Mouse (Mus musculus): ENCODE results near the gene Gm3336. TPM values are rescaled to one million over a fixed set of nuclear protein-coding genes. Genes with fewer than 3 reads are reported as not detected.

Gm3336 gene
- polyA plus RNA-seq, 1 experiment: 0.61 TPM

DNA sequence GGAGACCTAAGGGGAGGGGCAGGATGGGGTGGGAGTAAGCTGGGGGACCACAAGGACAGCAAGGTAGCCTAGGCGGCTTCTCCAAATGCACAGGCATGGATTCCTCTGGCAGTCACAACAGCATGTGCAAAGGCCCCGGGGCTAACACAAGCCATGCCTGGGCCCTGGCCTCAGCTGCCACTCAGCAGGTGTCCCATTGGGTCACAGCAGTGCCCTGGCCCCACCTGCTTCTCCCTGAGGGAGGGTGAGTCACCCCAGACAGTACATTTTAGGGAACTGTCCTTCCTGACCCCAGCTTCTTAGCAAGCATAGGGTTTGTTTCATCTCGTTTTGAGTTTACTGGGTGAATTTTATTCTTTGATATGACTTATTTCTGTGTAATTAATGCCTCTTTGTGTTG is 35.7 kb upstream of the Gm3336 start:
- no peak for DNase-seq
- TF ChIP-seq POLR2A (IDR thresholded peaks at IDR 0.05; ENCODE audit: low read depth, low read length) (no peak), CTCF (conservative IDR thresholded peaks at IDR 0.05; ENCODE audit: insufficient read depth, insufficient read length, low read depth, low read length) (no peak)
- Histone ChIP-seq H3K36me3 (ENCODE audit: control insufficient read depth, insufficient read depth, low read length) (no peaks in the 10 kb centered on the region), H3K27me3 (replicated peaks; ENCODE audit: control insufficient read depth, insufficient read depth, low read length) (no peaks in the 10 kb centered on the region), H3K4me1 (ENCODE audit: control insufficient read depth, insufficient read depth, low read length) (peaks cover 28% of the 10 kb centered on the region), H3K4me3 (ENCODE audit: insufficient read depth, low read depth, low read length) (no peak overlapping the region), H3K27ac (ENCODE audit: insufficient read depth, low read depth, low read length) (no peak overlapping the region)
- WGBS: 81% methylated on average over 3 of the region's 3 CpGs

DNA sequence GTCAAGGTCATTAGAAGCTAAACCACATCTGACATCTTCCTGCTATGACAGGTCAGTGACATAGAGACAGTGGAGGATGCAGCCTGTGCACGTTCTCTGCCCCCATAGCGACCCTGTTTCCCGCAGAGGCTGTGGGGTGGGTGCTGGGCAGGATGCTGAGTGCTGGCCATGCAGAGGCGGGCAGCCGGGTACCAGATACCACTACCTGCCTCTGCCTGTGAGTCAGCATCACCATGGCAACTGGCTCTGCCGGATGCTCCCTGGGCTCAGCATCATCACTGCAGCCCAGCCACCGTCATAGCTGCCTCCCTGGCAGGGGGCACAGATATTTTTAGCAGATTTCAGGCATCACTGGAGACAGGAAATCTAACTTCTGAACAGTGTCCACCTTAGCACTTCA is 34.1 kb upstream of the Gm3336 start:
- no peak for TF ChIP-seq CTCF (conservative IDR thresholded peaks at IDR 0.05; ENCODE audit: insufficient read depth, insufficient read length, low read depth, low read length)
- TF ChIP-seq POLR2A (IDR thresholded peaks at IDR 0.05; ENCODE audit: low read depth, low read length): no peak

DNA sequence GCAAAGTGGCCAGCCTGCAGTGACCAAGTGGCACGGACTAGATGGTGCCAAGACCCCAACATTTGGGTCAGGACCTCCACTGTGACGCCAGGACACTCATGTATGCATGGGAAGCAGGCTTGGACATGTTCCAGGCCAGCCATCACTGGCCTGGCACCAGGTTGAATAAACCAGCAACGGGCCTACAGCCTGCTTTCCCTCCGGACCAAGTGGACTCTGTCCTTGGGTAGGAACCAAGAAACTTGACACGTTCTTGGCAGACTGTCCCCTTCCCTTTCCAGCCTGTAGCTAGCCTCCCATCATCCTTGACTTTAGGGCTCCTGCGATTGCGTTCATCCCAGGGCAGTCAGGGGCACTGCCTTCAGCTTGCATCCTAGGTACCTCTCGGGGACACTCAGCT is 30.8 kb upstream of the Gm3336 start:
- TF ChIP-seq POLR2A (IDR thresholded peaks at IDR 0.05; ENCODE audit: low read depth, low read length) (no peak), CTCF (conservative IDR thresholded peaks at IDR 0.05; ENCODE audit: insufficient read depth, insufficient read length, low read depth, low read length) (no peak)
- 20% methylated on average over 8 of the region's 8 CpGs for WGBS

More for the DNA sequence above, 34.1 kb upstream of the Gm3336 start:
- Histone ChIP-seq H3K4me1 (ENCODE audit: control insufficient read depth, insufficient read depth, low read length) (peaks cover 26% of the 10 kb centered on the region), H3K27me3 (replicated peaks; ENCODE audit: control insufficient read depth, insufficient read depth, low read length) (no peaks in the 10 kb centered on the region), H3K36me3 (ENCODE audit: control insufficient read depth, insufficient read depth, low read length) (no peaks in the 10 kb centered on the region), H3K4me3 (ENCODE audit: insufficient read depth, low read depth, low read length) (no peak overlapping the region), H3K27ac (ENCODE audit: insufficient read depth, low read depth, low read length) (no peak overlapping the region)
- WGBS: 60% methylated on average over 7 of the region's 7 CpGs
- no peak for DNase-seq

DNA sequence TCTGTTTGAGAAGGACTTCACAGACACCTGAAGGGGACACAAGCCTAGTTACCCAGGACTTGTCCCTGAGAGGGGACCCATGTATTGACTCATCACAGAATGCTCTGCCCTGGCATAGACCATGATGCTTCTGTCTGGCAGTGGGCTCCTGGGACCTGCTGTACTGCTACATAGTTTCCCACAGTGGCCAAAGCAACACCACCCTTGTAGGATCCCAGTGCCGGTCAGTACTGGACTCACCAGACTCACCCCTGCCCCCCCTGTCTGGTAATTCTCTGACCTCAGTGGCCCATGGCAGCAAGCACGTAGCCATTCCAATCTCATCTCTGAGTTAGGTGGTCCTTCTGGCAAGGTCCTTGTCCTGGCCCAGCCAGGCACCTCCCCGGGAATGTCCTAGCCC is 30.2 kb upstream of the Gm3336 start:
- 71% methylated on average over 3 of the region's 3 CpGs for WGBS
- DNase-seq: no peak
- peaks cover 21% of the 10 kb centered on the region for H3K4me1 ChIP-seq (ENCODE audit: control insufficient read depth, insufficient read depth, low read length)

More for the DNA sequence above, 30.8 kb upstream of the Gm3336 start:
- no peaks in the 10 kb centered on the region for H3K36me3 ChIP-seq (ENCODE audit: control insufficient read depth, insufficient read depth, low read length)
- no peak overlapping the region for H3K4me3 ChIP-seq (ENCODE audit: insufficient read depth, low read depth, low read length)
- DNase-seq: peak; percentile 91
- no peaks in the 10 kb centered on the region for H3K27me3 ChIP-seq (replicated peaks; ENCODE audit: control insufficient read depth, insufficient read depth, low read length)
- H3K4me1 ChIP-seq (ENCODE audit: control insufficient read depth, insufficient read depth, low read length): peaks cover 21% of the 10 kb centered on the region
- H3K27ac ChIP-seq (ENCODE audit: insufficient read depth, low read depth, low read length): peak overlapping the region; percentile 45; the same call in 1 of the 2 replicates

DNA sequence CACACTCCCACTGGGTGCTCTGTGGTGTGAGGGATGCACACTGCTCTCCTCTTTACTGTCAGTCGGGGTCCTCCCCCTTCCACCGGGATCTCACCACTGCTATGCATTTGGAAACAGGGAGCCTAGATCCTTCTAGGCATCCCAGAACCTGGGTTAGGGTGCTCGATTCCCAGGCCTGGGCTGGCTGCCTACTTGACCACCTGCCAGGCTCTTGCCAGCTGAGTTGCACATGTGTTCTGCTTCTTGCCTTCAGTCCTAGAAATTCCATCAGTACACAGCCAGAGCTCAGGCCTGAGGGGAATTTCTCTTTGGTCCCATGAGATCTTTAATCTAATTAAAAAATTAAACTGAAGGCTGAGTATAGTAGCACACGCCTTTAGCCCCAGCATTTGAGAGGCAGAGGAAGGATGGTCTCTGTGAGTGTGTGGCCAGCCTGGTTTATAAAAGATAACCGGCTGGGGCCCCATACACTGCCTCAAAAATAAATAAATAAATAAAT is 28.4 kb upstream of the Gm3336 start:
- TF ChIP-seq CTCF (conservative IDR thresholded peaks at IDR 0.05; ENCODE audit: insufficient read depth, insufficient read length, low read depth, low read length) (no peak), POLR2A (IDR thresholded peaks at IDR 0.05; ENCODE audit: low read depth, low read length) (no peak)
- no peak overlapping the region for H3K27ac ChIP-seq (ENCODE audit: insufficient read depth, low read depth, low read length)
- 62% methylated on average over 5 of the region's 5 CpGs for WGBS
- H3K4me1 ChIP-seq (ENCODE audit: control insufficient read depth, insufficient read depth, low read length): peaks cover 21% of the 10 kb centered on the region
- H3K4me3 ChIP-seq (ENCODE audit: insufficient read depth, low read depth, low read length): no peak overlapping the region
- H3K36me3 ChIP-seq (ENCODE audit: control insufficient read depth, insufficient read depth, low read length): no peaks in the 10 kb centered on the region
- peak; percentile 54 for DNase-seq
- no peaks in the 10 kb centered on the region for H3K27me3 ChIP-seq (replicated peaks; ENCODE audit: control insufficient read depth, insufficient read depth, low read length)

More for the DNA sequence above, 30.2 kb upstream of the Gm3336 start:
- Histone ChIP-seq H3K4me3 (ENCODE audit: insufficient read depth, low read depth, low read length) (no peak overlapping the region), H3K27ac (ENCODE audit: insufficient read depth, low read depth, low read length) (no peak overlapping the region), H3K27me3 (replicated peaks; ENCODE audit: control insufficient read depth, insufficient read depth, low read length) (no peaks in the 10 kb centered on the region), H3K36me3 (ENCODE audit: control insufficient read depth, insufficient read depth, low read length) (no peaks in the 10 kb centered on the region)
- TF ChIP-seq POLR2A (IDR thresholded peaks at IDR 0.05; ENCODE audit: low read depth, low read length) (no peak), CTCF (conservative IDR thresholded peaks at IDR 0.05; ENCODE audit: insufficient read depth, insufficient read length, low read depth, low read length) (no peak)

DNA sequence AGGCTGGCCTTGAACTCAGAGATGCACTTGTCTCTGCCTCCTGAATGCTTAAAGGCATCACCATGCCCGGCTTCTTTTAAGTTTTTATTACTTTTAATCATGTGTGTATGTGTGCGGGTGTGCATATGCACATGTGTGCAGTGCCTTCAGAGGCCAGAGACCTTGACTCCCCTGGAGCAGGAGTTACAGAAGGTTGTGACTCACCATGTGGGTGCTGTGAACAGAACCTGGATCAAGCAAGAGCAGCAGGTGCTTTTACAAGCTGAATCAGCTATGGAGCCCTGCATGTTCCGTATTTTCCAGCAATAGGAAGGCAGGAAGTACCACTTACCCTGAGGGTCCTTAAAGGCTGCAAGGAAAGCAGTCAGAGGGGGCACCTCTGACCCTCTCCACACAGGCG is 27.1 kb upstream of the Gm3336 start:
- 86% methylated on average over 4 of the region's 4 CpGs for WGBS
- no peak overlapping the region for H3K27ac ChIP-seq (ENCODE audit: insufficient read depth, low read depth, low read length)
- H3K4me1 ChIP-seq (ENCODE audit: control insufficient read depth, insufficient read depth, low read length): peaks cover 28% of the 10 kb centered on the region
- TF ChIP-seq CTCF (conservative IDR thresholded peaks at IDR 0.05; ENCODE audit: insufficient read depth, insufficient read length, low read depth, low read length): no peak
- no peak for TF ChIP-seq POLR2A (IDR thresholded peaks at IDR 0.05; ENCODE audit: low read depth, low read length)
- H3K36me3 ChIP-seq (ENCODE audit: control insufficient read depth, insufficient read depth, low read length): no peaks in the 10 kb centered on the region
- H3K27me3 ChIP-seq (replicated peaks; ENCODE audit: control insufficient read depth, insufficient read depth, low read length): no peaks in the 10 kb centered on the region
- H3K4me3 ChIP-seq (ENCODE audit: insufficient read depth, low read depth, low read length): no peak overlapping the region
- DNase-seq: no peak

DNA sequence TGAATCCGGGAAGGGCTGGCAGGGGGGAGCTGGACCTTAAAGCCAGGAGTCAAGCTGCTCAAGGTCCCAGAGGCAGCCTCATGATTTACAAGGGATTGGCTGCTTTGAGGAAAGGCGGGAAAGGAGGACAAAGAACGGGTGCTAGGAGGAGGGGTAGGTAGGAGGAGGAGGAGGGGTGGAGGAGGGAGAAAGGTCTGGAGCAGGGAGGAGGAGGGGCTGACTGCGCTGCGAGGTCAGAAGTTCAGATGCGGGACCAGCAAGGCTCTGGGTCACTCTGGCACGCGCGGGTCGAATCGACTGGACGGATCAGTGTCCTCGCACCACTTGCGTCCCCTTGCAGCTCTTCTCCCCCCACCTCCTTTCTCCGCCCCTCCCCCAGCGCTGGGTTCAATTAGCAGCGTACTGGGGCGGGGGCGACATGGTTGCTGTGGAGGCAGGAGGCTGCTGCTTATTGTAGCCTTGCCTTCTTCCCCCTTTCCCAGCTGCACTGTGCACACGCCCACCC is 26.6 kb upstream of the Gm3336 start:
- WGBS: 6% methylated on average over 20 of the region's 20 CpGs
- no peaks in the 10 kb centered on the region for H3K27me3 ChIP-seq (replicated peaks; ENCODE audit: control insufficient read depth, insufficient read depth, low read length)
- H3K27ac ChIP-seq (ENCODE audit: insufficient read depth, low read depth, low read length): no peak overlapping the region
- TF ChIP-seq POLR2A (IDR thresholded peaks at IDR 0.05; ENCODE audit: low read depth, low read length): no peak
- H3K4me3 ChIP-seq (ENCODE audit: insufficient read depth, low read depth, low read length): no peak overlapping the region
- DNase-seq: peak; percentile 78
- H3K4me1 ChIP-seq (ENCODE audit: control insufficient read depth, insufficient read depth, low read length): peaks cover 32% of the 10 kb centered on the region
- H3K36me3 ChIP-seq (ENCODE audit: control insufficient read depth, insufficient read depth, low read length): no peaks in the 10 kb centered on the region
